Mouse (Mus musculus) adrenal gland, postnatal 14 days (tissue): ENCODE results near the gene Cacna1a. TPM values are rescaled to one million over a fixed set of nuclear protein-coding genes. Genes with fewer than 3 reads are reported as not detected.
A peak's percentile ranks its signal among the peaks of the same experiment; 100 is the strongest.

Source experiments
- DNase-seq: peaks from one replicate; pipeline ENCODE4 v3.0.0; 2021; ENCODE audit warnings: mixed read lengths
- total RNA-seq: library from RNA; stranded (reverse); gene quantifications from 2 replicates; pipeline ENCODE4 v1.2.3, GENCODE M21; 2021

Gene Cacna1a
- total RNA-seq, 1 experiment from 2014 or later, result 4.5 TPM

DNA sequence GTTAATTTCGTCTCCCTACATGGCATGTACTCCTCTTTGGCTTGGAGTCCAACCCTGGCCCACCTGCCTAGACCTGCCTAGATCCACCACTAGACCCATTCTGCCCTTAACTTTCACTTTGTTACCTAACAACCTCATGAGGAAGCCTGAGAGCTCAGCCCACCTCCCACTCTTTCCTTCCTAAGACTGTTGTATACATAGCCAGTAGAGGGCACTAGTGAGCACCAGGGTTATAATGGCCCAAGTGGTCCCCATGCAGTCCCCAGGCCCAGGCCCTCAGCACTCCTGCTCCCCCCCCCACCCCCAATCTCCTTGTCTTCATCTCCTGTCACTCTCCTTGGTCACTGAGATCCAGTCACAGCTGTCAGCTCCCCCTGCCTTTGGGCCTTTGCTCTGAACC, 86.2 kb downstream of the Cacna1a start:
- no peak for DNase-seq

DNA sequence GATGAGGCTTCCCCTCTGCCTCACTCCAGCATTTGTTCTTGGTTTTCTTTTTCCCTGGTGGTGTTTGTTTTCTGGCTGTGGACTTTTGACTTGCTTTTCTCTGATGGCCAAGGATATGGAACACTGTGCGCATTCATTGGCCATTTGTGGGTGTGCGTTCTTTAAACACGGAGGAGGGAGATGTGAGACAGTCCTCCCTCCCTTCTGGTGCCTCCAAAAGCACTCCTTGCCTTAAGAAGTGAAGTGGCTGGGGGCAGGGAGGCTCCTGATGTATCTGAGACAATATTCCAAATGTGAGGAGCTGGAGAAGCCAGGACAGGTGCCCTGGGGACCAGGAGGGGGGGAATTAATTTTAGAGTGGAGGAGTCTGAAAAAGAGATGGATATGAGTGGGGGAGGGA, 89.1 kb downstream of the Cacna1a start:
- DNase-seq, result no peak

DNA sequence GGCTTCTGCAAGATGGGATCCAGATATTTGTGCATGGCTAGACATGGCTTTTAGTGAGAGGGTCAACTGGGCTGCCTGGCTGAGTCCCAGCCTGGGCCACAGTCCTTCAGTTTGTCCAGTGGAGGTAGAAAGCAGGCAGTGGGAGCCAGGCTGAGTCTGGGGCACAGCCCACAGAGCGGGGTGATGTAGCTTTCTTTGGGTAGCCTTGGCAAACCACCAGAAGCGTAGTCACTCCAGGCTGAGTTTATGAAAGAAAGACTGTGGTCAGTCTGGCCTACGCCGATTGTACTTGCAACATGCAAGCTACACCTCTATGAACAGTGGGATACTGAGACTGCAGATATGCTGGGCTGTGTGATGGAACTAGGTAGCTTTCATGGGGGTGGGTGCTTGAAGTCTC, 94.8 kb downstream of the Cacna1a start:
- DNase-seq, result no peak

DNA sequence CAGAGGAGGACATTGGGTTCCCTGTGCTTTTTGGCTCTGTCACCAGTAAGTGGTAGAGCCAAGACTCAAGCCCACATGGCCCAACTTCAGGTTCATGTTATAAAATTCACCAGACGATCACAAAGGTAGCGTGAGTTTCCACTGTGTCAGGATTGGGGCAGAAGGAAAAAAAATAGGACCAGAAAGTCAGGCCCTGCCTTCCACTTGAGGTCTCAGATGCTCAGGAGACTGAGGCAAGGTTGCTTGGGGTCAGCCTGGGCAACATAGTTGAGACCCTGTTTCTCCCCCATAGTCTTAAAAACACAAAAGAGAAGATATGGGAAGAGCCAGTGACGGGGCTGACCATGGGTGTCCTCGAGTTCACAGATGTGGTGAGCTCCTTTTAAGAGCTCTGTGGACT, 97.1 kb downstream of the Cacna1a start:
- DNase-seq, result no peak

DNA sequence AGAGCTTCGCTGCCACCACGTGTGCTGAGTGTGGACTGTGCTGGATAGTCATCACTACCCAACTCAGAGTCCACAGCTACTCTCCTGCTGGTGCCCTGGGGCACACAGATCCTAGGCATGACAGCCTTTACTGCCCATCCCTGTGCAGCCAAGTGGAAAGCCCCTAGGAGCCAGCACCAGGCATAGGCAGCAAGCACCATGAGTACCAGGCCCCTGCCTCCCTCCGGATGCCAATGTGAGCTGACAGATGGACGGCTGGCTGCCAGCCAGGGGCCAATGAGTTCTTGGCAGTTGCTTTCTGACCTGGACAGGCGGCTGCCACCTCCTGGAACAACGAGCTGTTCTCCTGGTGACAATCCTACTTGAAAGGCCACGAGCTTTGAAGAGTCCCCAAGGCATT, 97.6 kb downstream of the Cacna1a start:
- DNase-seq, result peak; percentile 48

DNA sequence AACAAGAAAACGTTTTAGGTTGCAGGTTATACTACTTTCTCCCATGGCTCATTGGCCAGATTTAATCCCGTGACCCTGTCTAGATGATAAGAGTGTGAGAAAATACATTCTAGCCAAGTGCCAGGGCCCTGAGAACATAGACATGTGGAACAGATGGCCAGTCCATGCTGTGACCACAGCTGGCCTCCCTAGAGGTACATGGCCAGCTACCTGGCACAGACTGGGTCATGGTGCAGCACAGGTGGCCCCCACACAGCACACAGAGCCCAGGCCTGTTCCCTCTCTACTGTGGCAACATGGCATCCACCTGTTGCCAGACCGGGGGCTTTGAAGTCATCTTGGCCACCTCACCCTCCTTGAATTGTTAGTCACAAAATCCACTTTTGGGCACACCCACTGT, 101.0 kb downstream of the Cacna1a start:
- no peak for DNase-seq

DNA sequence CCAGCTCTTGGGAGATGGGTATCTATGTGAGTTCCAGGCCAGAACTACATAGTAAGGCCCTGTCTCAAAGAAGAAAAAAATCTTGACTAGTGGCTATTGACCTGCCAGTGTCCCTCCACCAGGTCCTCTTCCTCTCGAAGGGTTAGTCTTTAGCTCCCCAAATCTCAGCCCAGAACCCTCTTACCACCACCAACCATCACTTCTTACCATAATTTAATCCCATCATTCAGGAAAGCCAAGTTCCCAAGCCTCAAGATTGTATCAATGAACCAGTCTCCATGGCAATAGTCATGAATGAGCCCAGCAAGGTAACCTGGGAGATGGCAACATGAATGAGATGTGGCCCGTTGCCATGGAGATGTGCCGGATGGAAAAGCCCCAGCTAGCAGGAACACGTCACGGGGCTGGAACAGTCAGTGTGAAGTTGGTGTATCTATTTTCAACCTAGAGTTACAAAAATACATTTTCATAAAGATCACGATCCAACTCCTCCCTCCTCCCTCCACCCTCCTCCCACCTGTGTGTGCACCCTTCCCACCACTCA, 106.4 kb downstream of the Cacna1a start:
- no peak for DNase-seq

DNA sequence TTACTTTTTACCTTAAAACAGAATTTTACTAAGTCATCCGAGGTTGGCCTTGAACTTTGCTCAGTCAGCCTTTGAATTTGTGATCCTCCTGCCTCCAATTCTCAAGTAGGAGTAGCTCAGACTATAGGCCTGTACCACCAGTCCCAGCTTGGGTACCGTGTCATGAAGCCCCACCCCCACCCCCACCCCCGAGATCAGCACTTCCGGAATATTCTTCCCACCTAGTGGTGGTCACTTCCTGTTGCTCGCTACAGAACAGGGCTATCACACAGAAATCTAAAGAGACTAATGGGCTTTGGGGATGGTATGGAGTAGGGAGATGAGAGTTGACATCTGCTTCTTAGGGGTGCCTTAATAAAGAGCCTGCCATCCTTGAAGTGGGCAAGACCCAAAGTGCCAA, 112.9 kb downstream of the Cacna1a start:
- DNase-seq, result peak; percentile 12

DNA sequence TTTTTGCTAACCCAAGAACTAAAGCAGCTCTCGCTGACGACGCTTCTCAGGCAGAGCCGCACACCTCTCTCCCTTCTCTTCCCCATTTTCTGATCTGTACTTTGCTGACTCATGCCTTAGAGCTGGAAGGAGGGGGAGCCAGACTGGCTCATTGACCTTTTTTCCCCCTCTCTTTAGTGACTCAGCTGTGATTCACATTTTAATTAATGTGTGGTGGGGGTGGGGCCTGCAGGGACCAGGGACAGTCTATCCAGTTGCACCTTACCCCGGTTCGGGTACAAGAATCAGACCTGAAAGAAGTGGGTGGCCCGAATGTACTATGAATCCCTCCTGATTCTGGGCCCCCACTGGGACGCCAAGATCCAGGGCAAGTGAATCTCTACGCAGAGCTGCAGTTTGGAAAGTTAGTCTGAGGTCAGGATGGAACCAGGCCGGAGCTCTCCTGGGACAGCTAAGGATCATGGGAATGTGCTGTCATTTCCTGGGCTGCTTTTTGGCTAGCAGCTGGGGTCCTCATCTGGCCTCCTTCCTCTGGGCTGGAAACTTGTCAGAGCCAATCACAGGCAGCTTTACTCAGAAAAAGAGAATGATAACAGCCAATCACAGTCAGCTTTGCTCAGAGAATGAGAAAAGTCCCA, 113.5 kb downstream of the Cacna1a start:
- DNase-seq, result peak; percentile 76

DNA sequence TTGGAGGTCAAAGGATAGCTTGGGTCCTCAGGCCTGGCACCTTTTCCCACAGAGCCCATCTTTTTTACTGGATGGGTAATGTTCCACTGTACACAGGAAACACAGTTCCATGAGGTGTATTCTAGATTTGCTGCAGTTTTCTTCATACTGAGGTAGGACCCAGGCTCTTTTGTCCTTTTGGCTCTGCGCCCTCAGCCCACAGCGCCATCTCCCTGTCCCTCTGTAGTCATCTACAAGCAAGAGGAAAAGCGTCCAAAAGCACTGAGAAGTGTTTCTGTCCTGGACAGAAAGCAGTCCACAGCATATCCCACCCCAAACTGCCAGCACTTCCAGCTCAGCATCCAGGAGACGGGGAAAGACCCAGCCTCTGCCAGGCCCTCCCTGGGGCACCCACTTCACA, 114.4 kb downstream of the Cacna1a start:
- DNase-seq, result no peak

DNA sequence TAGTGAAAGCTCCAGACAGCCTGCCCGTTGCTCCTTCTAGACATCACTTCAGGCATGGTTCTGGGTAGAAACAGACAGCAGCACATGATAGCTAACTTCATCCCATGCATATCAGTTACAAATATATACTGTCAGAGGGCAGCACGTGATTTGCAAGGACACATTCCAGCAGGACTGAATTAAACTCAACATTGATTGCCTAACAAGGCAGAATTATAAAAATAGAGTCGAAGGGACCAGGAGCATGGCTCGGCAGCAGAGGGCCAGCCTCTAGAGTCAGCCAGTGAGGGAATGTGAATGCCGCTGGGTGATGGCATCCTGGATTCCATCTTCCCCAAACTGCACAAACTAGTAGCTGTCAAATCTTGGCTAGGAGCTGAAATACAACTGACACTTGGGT, 119.0 kb downstream of the Cacna1a start:
- DNase-seq, result no peak

DNA sequence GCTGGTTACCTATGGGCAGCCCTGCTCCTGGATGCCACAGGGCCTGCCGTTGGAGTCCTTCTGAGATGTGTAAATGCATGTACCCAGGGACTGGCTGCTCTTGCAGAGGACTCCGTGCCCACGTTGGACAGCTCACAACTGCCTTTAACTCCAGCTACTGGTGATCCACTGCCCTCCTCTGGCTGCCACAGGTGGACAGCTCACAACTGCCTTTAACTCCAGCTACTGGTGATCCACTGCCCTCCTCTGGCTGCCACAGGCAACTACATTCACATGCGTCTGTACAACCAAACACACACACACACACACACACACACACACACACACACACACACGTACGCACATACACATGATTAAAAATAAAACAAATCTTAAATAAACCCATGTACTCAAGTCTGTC, 121.5 kb downstream of the Cacna1a start:
- DNase-seq, result peak; percentile 36

DNA sequence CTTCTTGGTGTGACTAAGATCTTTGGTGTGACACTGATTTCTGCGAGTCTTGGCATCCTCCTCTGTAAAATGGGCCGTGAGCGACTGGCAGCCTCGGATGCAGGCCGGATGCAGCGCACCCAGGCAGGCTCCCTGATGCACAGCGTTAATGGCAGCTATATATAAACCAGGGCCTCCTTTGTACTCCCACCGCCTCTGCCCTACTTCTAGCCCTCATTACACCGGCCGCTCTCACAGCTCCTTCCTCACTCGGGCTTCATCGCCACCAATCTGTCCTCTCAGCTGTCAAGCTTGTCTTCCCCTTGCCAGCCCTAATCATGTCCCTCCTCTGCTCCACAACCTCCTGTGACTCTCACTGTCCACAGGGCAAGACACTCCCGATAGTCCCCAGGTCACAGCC, 123.4 kb downstream of the Cacna1a start:
- no peak for DNase-seq

DNA sequence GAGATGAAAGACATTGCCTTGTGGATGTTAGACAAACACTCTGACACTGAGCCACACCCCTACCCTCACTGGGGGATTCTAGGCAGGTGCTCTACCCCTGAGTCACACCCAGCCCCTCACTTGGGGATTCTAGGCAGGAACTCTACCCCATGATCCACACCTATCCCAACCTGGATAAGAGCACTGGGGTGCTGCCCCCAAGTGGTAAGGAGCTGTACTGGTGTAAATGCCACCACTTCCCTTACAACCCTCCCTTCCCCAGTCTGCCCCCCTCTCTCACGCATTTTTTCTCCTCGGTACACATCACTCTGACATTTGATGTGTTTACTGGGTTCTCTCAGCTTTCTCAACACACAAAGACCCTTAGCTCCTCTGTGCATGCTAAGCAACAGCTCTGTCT, 125.5 kb downstream of the Cacna1a start:
- peak; percentile 54 for DNase-seq

DNA sequence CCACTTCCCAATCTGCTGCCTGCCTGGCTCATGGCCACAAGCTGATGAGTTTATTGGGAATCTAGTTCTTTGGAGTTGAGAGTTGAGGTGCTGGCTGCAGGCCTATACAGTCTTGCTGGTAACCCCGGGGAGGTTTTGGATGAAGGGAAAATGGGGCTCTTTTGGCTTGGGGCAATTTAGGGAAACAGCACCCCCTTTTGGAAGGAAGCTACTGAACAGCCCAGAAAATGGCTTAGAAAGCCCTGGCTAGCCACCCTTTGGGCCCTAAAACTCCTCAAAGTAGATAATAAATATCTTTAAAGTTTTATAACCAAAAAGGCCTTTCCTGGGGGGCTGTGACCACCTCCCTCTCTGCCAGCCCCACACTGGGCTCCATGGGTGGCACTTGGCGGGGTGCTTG, 129.9 kb downstream of the Cacna1a start:
- DNase-seq, result no peak

DNA sequence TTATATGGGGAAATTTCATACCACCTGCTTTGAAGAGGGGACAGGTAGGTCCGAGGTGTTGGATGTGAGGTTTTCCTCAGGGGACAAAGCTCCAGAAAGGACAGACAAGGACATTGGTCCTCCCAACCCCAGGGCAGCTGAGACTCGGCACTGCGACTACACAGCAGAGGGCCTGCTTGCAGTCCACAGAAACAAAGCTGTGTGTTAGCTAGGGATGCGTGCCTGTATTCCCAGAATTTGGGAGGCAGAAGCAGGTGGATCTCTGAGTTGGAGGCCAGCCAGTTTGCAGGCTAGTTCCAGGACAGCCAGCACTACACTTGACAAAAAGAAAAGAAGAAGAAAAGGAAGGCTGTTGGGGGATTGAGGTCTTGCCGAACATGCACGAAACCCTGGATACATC, 130.5 kb downstream of the Cacna1a start:
- no peak for DNase-seq

DNA sequence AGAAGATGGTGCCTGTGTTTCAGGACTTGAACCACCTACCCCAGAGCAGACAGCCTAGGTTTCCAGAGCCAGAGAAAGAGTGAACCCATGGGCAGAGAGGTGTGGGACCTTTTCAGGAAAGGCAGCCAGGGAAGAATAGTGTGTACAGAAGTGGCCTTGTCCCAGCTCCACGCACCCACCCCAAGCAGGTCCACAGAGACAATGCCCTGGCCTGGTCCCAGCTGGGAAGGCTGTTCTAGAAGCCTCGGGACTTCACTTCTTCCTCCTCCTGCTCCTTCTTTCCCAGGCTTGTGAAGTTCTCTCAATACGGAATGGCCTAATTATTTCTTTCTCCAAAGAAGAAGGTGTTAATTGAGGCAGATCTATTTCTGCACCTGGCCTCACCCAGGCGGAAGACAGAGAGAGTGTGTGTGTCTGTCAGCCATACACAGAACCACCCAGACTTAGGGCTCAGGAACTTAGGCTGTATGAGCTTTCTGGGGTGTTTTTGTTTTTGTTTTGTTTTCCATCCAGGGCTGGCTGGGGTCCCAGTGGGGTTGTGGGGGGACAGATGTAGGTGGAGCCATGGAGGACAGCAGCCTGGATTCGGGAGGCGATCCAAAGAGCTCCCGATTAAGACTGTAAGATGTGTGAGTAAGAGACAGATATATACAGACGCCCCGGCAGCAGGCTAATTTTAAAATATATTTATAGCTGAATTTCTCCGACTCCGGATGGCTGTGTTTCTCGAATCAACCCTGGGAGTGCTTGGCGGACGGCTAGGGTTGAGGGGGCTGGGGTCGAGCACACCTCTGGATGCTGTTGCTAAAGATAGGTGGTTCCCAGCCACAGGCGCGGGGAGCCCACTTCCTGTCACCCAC, 131.8 kb downstream of the Cacna1a start:
- no peak for DNase-seq

DNA sequence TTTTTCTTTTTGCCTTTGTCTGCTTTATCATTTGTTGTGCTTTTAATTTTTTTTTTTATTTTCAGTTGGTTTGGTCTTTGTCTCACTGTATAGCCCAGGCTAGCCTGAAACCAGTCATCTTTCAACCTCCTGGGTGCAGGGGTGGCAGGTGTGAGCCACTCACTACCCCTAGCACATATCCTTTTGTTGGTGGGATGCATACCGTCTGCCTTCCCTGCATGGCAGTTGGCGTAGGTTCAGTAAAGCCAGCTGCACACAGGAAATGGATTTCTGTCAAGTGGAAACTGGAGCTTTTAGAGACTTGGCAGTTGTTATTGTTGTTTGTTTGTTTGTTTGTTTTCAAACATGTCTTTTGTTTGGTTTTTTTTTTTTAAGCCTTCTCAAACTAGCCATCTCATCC, 132.8 kb downstream of the Cacna1a start:
- DNase-seq, result no peak

DNA sequence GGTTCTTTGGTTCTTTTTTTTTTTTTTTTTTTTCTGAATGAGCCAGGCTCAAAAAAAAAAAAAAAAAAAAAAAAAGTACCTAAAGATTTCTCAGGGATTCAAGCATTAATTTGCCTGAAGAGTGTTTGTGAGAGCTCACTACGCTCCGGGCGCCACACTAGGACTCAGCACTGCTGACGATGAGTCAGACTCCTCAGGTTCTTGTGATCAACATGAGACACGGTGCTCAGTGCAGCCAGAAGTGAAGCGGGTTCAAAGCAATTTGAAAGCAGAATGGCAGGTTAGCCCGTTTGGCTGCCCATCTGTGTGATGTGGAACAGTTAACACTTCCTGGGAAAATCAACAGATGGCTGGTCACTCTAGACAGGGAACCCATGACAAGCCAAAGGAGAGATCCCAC, 139.8 kb downstream of the Cacna1a start:
- DNase-seq, result no peak

DNA sequence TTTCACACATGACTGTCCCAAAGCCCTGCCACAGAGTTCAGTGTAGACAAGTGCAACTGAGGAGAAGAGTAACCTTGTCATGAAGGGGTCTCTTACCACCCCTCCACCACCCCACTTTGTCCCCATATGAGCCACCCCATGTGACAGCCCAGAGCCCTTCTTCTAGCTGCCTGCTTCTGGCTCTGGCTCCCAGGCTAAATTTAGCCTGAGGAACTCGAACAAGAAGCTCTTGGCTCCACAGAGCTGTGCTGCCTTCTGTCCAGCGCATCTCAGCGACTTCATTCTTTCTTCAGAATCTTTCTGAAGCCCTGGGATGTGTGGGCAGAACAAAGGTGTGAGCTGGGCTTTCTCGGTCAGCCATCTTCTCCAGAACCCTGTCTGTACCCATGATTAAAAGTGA, 141.3 kb downstream of the Cacna1a start:
- DNase-seq, result no peak

DNA sequence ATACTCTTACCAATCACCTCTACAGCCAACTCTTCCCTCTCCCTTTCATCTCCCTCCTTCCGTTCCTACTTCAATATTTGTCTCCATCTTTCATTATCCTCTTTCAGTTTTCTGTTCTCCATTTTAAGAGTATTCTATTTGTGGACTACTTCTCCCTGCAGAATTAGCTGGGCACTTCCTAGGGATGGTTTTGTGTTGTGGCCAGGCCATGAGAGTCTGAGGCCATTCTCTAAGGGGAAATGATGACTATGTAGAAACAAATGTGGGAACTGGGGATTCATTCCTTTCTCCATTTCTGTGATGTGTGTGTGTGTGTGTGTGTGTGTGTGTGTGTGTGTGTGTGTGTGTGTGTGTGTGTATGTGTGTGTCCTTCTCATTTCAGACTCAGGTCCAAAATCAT, 144.5 kb downstream of the Cacna1a start:
- no peak for DNase-seq

DNA sequence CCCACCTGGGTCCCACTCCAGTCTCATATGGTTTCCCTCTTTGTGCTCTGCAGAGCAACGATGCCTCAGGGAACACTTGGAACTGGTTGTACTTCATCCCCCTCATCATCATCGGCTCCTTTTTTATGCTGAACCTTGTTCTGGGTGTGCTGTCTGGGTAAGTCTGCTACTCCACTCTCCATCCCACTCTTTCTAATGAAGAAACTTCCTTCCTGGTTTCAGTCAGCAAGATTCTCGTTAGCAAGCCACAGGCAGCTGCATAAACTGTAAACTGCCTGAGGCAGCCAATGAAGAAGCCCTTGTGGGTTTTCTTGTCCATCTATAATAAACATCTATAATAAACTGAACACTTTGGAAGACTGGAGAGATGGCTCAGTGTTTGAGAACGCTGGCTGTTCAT, 145.1 kb downstream of the Cacna1a start:
- no peak for DNase-seq

DNA sequence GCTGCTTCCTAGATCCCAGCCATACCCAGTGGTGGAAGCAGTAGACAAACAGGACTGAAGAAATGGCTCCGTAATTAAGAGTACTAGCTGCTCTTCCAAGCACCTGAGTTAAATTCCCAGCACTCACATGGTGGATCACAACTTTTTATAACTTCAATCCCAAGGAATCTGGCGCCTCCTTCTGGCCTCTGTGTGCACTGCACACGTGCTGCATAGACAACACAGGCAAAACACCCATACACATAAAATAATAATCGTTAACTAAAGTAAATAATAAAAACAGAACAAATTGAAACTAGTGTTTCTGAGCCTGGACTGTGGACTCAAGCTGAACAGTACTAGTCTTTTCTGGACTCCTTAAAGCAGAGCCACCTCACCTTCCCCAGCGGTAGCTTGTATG, 148.7 kb downstream of the Cacna1a start:
- no peak for DNase-seq

DNA sequence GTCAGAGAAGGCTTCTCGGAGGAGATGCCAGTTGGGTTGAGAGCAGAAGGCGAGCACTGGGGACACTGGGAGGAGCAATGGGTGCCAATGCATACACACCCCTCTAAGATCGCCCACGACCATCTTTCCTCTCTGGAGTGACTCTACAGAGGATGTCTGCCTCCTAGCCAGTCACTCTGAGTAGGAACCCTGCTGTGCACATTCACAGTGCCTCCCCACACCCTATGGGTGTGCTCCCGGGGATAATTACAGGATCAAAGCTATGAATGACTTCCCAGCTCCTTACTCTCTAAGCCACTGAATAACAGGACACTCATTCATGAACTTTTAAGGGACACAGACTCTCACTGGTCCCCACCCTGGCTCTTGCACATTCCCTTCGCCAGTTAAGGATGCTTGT, 151.1 kb downstream of the Cacna1a start:
- no peak for DNase-seq
